Mouse (Mus musculus) cerebellum, adult 18-20 months (tissue): ENCODE data around the gene Arhgap27.
"Not testable (repeated sequence)": the region's sequence is repeated elsewhere in the genome, so short reads cannot be mapped to it uniquely, and the experiment has no call there.

Source experiments
- DNase-seq, 2 experiments: peaks; one replicate each; pipeline ENCODE4 v3.0.0; 2021

Arhgap27 gene

DNA sequence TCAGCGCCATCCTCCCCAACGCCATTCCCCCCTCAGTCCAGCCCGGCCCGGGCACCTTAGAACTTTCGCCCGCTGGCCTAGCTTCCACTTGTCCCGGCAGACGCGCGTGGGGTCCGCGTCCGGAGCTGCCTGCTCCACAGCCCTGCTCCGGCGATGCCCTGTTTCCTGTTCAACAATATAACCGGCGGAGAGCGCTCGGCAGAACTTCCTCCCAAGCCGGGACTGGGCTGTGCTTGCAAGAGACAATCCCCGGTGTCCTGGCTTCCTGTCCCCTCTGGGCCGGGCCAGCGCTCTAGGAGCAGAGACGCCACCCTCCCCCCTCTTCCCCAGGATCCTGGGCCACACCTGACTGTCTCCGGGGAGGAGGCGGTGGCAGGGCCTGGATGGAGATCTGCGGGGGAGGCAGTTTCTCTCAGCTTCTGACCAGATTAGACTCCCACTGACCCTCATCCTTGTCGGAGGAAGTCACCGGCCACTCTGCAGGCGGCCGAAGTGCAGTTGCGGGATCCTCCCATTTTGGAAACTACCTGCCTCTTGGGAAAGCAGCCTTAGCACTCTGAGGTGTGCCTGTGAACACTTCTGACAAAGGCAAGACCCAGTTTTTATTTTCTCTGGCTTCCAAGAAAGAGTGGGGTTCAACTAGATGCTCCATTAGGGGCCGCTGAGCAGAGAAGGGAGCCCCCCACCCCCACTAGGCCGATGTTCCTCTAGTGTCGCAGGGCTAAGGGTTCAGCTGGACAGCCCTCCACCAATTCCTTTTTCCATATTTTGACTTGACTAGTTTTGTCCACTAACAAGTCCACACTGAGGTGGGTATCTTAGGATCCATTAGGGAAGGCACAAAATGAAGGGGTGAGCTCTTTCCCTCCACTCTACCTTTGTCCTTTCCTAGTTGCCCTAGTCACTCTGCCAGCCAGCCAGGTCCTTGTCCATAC, at the start of gene Arhgap27:
Arhgap27 (minus strand) TSS at position 479 of the 935 bp plus-strand sequence.
- DNase-seq, result peak; percentile 46 to 48

DNA sequence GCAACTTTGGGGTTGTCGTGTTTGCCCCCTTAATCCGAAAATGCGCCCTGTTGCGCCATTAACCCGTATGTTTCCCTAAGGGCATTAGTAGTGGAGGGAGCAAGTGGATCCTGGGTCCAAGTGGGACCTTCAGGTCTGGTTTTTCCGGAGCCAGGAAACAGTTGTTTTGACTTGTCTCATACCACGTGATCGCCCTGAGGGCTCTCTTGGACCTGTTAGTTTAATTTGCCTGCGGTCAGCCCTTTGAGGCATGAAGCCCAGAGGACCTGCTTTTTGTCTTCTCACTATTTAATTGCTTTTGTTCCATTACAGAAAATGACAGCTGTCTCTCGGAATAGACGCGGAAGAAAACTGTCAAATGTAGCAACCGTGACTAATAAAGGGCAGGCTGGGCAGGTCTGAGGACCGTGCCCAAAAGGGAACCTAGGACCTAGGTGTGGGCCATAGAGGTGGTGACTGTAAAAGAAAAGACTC, 49.5 kb upstream of the Arhgap27 start:
- DNase-seq, result no peak

DNA sequence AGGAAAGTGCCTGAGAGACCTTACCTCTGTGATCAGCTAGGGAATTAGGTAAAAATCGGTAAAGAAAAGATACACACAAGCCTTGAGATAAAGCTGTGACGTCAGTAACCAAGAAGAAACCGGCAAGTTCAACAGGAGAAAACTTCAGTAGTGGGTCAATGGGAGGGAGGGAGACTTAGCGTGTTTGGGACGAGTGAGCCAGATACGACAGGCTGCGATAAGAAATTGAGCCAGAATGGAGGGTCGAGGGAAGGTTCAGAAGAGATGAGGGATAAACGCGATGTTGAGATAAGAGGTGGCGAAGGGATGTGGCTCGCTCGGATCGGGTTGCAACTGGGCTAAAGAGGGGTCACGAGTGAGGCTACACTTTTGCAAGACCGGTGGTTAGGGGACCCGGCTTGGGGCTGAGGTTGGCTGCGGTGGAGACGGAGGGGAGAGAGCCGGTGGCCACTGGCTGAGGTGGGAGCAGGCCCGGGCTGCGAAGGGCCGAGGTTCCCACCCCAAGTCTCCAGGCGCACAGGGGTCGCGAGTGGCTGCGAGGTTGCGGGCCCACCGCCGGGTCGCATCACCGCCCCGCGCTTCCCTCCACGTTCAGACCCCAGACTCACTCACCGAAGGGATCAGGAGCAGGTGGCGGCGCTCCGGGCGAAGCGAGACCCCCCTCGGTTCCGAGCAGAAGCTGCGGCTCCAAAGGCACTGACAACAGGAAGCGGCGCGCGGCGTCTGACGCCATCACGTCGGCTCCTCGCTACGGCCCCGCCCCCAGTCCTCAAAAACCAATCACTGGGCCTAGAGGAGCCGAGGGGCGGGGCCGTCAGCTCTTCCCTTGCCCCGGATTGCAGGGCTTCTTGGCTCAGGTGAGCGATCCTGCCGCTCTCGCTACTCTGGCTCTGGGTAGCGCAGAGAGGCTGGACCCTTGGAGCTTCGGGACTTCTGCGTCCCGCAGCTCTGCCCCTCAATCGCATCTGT, 48.8 kb upstream of the Arhgap27 start, which contains the start of gene Plekhm1:
Plekhm1 (minus strand) TSS at position 707 of the 969 bp plus-strand sequence.
- peak; percentile 98 for DNase-seq

DNA sequence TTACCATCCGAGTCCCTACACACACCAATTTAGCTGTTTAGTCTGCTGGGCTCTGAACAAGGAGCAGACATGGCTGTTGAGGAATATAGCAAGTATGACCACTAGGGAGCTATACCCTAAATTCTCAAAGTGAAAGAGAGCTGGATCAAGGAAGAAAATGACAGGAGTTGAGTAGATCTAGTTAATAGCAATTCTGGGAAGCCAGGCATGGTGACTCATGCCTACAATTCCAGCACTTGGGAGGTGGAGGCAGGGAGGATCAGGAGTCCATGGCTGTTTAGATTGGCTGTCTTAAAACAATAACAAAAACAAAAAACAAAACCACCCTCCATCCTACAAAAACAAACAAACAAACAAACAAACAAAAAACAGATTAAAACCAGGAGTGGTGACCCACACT, 47.8 kb upstream of the Arhgap27 start:
- DNase-seq, result no peak

DNA sequence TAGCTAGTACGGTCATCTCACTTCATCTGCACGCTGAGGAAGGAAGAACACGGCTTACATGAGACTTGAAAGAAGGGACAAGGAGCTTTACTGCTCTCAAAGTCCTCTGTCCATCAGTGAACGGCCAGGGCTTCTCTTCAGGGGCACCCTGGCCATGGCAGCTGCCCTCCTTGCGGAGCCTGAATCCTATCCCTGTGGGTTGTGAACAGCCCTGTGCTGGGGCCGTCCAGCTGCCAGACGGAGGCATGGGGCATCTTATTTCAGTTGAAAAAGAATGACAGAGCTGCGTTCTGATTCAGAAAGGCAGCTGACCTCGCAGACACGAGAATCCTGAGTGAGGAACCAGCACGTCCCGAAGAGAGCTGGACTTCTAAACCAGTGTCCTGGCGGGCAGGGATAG, 45.4 kb upstream of the Arhgap27 start:
- DNase-seq, result no peak

DNA sequence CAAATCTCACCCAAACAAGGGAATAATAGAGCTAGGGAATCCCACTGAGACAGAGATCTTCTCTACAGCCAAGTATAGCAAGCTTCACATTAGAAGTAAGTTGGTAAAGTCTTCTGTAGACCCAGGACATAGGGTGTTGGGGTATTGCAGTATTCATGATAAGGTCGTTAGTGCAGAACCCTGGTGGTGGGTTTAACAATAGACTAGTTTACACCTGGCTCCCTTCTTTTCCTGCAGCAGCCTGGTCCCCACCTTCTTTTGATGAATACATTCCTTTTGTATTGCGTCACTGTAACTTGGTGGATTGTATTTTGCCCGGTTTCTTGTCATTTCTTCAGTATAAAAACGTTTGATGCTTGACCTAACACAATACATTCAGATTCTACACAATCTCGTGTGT, 43.6 kb upstream of the Arhgap27 start:
- not testable (repeated sequence) for DNase-seq

DNA sequence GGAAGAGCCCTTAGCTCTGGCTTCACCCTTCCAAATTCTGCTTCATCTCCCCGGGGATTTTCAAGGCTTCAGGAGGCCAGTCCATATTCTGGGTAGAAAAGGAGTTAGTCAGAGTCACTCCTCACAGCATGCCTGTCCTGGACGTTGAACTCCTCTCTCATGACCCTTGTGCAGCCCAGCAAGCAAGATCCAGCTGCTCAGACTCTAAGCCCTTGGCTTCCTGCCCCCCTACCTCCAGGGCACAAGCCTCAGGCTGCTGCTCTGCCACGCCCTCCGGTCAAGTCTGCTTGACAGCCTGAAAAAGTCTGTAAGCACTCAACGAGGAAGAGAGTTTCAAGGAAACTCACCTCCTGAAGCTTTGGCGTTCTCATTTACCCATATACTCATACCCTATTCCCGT, 43.1 kb upstream of the Arhgap27 start:
- no peak for DNase-seq

DNA sequence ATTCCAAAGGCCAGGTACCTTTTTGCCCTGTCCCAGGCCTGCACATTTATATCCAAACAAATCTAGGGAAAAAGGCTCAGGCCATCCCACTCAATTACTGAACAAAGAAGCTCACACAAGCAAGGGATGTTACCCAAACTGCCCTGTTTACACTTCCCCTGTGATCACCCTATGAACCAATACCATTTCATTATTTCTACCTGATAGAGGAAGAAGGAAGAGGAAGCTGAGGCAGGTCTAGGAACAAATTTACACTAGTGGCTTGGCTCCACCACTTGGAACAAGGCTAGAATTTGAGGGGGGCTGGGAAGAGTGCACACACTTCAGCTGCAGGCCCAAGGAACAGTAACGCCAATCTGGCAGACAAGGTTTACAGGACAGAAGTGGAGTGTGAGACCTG, 42.3 kb upstream of the Arhgap27 start:
- DNase-seq, result no peak

DNA sequence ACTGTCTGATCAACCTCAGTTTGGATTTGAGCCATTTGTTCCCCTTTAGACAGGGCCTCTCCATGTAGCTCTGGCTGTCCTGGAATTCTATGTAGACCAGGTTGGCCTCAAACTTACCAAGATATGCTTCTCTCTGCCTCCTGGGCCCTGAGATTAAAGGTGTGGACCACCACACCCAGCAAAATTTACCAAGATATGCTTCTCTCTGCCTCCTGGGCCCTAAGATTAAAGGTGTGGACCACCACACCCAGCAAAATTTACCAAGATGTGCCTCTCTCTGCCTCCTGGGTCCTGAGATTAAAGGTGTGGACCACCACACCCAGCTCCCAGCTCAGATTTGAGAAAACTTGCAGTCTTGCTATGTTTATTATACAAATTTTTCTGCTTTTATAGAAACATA, 41.1 kb upstream of the Arhgap27 start:
- no peak for DNase-seq

DNA sequence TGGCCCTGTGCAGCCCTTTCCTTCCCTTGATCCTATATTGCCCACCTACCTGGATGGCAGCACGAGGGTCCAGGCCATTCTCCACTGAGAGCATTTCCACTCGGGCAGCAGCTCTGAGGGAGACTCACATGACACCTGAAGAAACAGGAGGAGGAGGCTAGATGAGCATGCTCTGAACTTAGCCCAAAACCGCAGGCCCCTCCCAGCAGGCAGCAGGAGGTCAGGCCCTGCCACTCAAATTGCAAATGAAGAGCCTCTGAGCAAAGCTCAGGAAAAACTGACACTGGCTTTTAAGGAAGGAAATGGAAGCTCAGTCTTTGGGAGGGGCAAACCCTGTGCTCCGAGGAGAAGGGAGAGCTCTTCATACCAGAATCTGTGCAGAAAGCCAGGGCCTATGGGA, 40.3 kb upstream of the Arhgap27 start:
- DNase-seq, result no peak

DNA sequence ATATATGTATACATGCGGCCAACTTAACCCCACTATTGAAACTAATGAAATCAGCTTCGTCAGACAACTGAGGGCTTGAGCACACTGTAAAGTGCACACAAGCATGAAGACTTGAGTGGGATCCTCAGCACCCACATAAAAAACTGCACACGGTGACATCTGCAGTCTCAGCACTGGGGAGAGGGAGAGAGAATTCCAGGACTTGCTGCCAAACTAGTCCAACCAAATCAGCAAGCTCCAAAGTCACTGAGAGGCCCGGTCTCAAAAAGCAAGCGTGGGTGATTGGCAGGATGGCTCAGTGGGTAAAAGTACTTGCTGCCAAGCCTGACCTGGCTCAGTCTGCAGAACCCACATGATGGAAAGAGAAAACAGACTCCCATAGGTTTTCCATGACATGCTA, 39.2 kb upstream of the Arhgap27 start:
- DNase-seq, result no peak

DNA sequence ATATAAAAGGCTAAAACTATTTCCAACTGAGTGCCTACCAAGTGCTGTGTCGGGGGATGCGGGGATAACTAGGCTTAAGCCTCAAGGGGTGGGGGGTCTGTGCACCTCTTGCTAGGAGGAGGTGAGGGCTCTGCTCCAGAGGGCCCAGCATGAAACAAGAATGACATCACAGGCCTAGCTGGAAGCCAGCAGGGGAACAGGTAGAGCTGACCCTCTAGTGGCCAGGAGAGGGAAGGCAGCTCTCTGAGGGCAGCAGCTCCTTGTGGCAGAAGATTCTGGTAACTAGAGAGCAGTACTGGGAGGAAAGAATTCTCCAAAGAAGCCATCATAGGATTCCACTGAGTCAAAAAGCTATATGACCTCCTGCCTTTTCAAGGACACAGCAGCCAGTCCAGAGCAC, 38.7 kb upstream of the Arhgap27 start:
- DNase-seq, result peak; percentile 53 to 61

DNA sequence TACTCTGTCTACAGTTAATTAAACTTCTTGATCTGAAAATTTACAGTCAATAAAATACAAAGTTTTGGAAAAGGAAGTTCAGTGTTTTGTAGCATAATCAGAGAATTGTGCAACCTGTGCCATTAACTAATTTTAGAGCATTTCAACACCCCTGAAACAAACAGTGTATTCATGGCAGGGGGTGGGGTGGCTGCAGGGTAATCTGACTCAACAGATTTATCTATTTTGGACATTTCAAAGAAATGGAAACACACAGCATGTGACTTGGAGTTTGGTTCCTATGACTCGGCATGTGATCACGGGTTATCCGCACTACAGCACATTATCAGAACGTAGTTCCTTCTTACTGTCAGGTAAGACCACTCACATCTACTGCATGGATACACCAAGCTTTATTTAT, 36.5 kb upstream of the Arhgap27 start:
- no peak for DNase-seq

DNA sequence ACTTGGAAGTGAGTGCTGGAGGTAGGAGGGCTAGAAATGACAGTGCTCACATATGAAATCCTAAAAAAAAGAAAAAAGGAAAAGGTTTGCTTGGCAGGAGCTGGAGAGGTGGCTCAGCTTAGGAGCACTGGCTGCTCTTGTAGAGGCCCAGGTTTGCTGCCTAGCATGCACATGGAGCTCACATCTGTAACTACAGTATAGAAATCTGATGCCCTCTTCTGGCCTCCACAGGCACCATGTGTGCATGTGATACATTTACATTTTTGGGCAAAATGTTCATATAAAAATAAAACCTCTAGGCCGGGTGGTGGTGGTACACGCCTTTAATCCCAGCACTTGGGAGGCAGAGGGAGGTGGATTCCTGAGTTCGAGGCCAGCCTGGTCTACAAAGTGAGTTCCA, 35.6 kb upstream of the Arhgap27 start:
- DNase-seq, result no peak

DNA sequence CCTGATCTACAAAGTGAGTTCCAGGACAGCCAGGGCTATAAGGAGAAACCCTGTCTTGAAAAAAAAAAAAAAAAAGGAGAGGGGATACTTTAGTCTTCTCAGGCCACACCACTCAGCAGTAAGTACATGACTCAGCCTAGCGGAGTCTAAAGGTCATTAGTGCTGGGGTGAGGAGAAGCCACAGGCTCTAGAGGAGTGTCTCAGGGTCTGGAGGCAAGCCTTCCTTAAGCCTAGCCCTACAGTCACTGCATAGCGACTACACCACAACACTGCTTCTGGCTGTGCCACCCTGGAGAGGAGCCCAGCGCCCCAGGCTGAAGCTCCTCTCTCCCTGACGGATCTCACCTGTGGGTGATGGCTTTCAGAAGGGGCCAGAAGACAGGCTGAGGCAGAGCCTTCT, 33.2 kb upstream of the Arhgap27 start:
- DNase-seq, result no peak

DNA sequence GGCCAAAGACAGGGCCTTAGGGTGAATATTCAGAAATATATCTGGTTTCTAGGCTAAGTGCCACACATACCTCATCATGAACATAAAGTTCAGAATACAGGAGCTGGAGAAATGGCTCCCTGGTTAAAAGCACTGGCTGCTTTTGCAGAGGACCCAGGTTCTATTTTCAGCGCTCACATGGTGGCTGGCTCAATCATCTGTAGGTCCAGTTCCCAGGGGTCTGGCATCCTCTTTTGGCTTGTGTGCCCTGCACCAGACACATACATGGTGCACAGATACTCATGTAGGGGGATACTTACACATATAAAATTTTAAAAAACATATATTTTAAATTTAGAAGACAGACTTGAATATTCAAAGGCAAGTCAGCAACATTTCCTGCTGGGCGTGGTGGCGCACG, 32.7 kb upstream of the Arhgap27 start:
- DNase-seq, result no peak

DNA sequence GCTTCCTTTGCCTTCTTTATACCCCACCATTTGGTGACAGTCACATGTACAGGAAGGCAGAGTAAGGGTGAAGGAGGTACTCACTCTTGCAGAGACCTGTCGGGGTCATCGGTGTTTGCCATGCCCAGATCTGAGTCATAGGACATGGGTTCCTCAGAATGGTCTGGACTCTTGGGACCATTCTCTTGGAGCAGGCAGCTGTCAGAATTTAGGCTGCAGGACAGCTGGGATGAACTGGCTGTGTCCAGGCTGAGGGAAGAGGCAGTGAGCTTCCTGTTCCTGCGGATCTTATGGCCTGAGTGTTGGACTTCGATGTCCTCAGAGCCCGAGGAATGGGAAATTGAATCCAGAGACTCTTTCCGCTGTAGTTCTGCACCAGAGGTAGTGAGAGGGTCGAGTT, 31.1 kb upstream of the Arhgap27 start:
- no peak for DNase-seq

DNA sequence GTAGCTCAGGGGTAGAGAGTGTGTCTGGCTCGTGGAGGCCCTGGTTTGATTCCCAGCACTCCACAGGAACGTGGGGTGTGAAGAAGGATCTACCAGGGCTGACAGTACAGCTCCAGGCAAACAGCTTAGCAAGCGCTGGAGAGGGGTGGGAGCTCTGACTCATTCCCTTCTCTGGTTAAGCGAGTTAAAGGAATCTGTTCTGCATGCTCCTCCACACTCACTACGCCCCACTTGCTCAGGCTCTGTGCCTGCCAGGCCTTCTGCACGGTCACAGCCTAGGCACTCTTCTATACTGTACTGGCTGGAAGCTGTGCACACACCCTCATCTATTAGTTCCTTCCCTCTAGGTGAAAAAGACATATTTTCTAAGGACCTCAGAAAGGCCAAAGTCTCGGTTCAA, 30.5 kb upstream of the Arhgap27 start:
- no peak for DNase-seq

DNA sequence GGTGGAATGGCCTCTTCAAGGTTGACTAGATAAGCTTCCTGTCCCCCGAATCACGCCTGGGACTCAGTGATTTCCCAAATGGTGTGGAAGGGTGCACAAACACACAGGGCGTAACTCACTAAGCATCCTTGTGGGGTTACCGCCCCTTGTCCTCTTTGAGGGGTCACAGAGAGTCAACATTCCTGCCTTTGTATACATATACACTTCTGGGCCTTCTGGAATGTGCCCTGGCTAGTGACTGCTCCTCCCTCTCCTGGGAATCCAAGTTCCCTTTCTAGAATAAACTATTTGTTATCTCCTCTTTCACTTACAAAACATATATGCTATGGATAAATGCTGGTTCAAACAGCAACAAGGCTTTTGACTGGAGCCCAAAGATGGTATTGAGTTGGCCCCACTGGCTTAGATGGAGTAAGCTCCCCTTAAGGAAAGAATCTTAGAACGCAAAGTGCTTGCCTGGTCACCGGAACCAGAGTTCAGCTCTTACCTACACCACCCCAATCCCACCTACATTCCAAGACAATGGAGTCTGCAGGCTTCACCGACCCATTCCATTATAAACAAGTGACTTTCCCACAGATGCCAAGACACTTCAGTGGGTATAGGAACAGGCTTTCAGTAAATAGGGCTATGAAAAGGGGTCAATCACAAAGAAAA, 24.5 kb upstream of the Arhgap27 start:
- no peak for DNase-seq

DNA sequence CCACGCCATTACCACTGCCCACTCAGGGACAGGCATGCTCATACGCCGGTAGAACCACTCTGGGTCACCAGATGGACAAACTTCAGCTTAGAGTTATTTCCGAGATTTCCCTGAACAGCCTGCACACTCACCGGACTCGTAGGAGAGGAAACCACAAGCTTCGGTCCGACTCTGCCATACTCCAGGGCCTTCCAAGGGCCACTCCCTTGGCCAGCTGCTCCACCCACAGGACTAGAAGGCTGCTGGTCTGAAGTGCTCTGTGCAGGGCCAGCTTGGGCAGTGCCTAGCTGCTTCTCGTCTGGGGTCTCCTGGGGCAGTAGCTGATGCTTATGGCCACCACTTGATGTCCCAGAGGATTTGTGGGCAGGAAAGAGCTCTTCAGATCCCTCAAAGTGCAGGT, 23.3 kb upstream of the Arhgap27 start:
- no peak for DNase-seq

DNA sequence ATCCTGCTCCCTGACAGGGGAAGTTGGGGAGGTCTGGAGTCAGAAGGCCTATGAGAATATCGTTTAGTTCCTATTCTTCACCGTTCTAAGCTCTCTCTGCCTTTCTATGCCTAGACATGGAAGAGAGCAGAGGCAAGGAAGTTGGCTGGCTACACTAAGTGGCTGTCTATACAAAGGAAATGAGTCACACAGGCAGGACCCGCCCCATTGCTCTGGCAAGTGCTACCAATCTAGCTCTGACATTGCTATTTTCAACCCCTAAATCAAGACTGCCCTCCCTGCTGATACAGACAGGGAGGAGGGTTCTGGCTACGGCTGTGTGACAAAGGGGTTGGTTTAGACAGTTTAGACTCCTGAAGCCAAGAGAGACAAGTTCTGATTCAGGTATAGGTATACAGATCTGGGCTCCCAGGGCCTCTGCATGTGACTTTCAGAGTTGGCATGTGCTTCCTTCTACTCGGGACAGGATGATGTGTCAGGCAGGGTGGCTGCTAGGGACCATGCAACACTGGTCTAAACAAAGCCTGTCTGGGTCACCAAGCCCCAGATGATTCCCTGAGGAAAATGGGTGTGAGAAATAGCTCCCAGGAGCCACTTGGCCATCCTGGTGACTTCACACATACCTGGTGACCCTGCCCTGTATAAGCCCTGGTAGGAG, 18.6 kb upstream of the Arhgap27 start:
- no peak for DNase-seq

DNA sequence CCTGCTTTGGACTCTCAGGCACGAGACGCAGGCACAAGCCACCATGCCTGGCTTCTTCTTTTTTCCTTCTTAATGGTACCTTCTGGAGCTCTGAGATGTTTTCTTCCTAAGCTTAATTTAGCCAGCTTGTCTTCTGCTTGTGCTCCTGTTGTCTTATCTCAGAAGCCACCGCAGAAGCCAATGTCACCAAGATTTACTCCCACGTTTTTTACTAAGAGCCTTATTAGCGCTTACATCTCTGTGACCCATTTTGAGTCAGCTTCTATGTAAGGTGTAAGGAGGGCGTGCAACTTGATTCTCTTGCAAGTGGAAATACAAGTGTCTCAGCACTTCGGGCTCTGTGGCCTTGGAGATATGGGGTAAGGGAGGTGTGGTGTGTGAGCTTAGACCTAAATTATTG, 18.0 kb upstream of the Arhgap27 start:
- DNase-seq, result no peak
